In the genomic region with DNA sequence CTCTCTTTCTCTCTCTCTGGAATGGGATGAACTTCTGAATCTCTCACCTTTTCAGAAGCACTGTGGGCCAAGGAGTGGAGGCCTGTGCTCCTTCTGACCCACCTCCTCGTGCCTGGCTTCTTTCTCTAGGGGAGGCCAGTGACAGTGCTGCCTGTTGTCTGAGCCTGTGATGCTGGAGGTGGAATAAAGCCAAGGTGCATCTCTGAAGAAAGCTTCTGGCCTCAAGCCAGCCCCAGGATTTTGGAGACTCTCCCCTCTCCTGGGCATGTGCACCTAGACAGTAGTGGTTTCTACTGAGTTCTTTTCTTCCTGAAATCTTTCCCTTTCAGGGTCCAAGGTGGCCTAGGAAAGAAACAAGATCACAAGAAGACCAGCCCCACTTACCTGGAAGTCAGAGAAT, we compare ENCODE assay signal across 14 mouse cellular contexts.
DNase-seq lines count a peak whose midpoint lies in the region; ATAC-seq and TF ChIP-seq lines count a peak whose summit lies in the region.
"Had no signal": no experiment of that assay in that cellular context is flagged by ENCODE, and none has a peak within 500 bp of the region (broad histone marks: within the 10 kb centered on the region; RNA-seq: fewer than 3 reads in every experiment).

No protein-coding gene starts in this region.

- peaks cover 27% of the 10 kb centered on the region for H3K36me3 ChIP-seq in midbrain, embryonic 10.5 days
- H3K36me3 ChIP-seq in midbrain, postnatal 0 days (ENCODE audit: insufficient read depth, low read length): no peaks in the 10 kb centered on the region
- H3K36me3 ChIP-seq in forebrain, embryonic 16.5 days (ENCODE audit: control insufficient read depth, insufficient read depth): peaks cover 12% of the 10 kb centered on the region; the same call in 1 of the 2 replicates
- no peaks in the 10 kb centered on the region; the same call in 1 of the 2 replicates for H3K36me3 ChIP-seq in midbrain, embryonic 11.5 days (ENCODE audit: control insufficient read depth, insufficient read depth, low read length)
- no peaks in the 10 kb centered on the region for H3K36me3 ChIP-seq in intestine, postnatal 0 days (ENCODE audit: control insufficient read depth, insufficient read depth)
- H3K36me3 ChIP-seq: limb, embryonic 12.5 days had no signal

- H3K9me3 ChIP-seq in midbrain, embryonic 10.5 days (replicated peaks): no peaks in the 10 kb centered on the region
- H3K9me3 ChIP-seq in midbrain, postnatal 0 days (ENCODE audit: low read length): no peaks in the 10 kb centered on the region
- H3K9me3 ChIP-seq in forebrain, embryonic 16.5 days (ENCODE audit: control insufficient read depth, low read length): no peaks in the 10 kb centered on the region
- no peaks in the 10 kb centered on the region for H3K9me3 ChIP-seq in midbrain, embryonic 11.5 days (ENCODE audit: control insufficient read depth, low read length)
- no peaks in the 10 kb centered on the region for H3K9me3 ChIP-seq in intestine, postnatal 0 days (ENCODE audit: control insufficient read depth)
- H3K9me3 ChIP-seq: limb, embryonic 12.5 days had no signal

- H3K4me2 ChIP-seq in midbrain, postnatal 0 days (ENCODE audit: low read depth, low read length, poor library complexity, severe bottlenecking): no peak overlapping the region
- H3K4me2 ChIP-seq in forebrain, embryonic 16.5 days (ENCODE audit: low read length): no peak overlapping the region
- H3K4me2 ChIP-seq in midbrain, embryonic 11.5 days: no peak overlapping the region
- H3K4me2 ChIP-seq in intestine, postnatal 0 days (replicated peaks; ENCODE audit: low read depth): no peak overlapping the region
- H3K4me2 ChIP-seq: limb, embryonic 12.5 days had no signal

- H3K9ac ChIP-seq in midbrain, postnatal 0 days (replicated peaks; ENCODE audit: low read length, poor library complexity, severe bottlenecking): no peak overlapping the region
- H3K9ac ChIP-seq in forebrain, embryonic 16.5 days (replicated peaks; ENCODE audit: low read depth, low read length): no peak overlapping the region
- no peak overlapping the region for H3K9ac ChIP-seq in midbrain, embryonic 11.5 days (ENCODE audit: low read length)
- no peak overlapping the region for H3K9ac ChIP-seq in intestine, postnatal 0 days (ENCODE audit: low read depth, low read length)
- H3K9ac ChIP-seq: limb, embryonic 12.5 days had no signal

- TF ChIP-seq CTCF in midbrain, postnatal 0 days (IDR thresholded peaks at IDR 0.05): no peak
- TF ChIP-seq CTCF in intestine, postnatal 0 days (IDR thresholded peaks at IDR 0.05; ENCODE audit: low read depth): no peak

- DNase-seq in midbrain, embryonic 10.5 days (ENCODE audit: low spot score): no peak
- no peak for DNase-seq in midbrain, postnatal 0 days (ENCODE audit: low spot score)
- DNase-seq in midbrain, embryonic 11.5 days (ENCODE audit: low spot score, missing footprints): no peak
- DNase-seq in layer of hippocampus, adult 9-11 months: no peak
- DNase-seq in ovary, postnatal 14 days (ENCODE audit: low spot score): no peak
- DNase-seq: adrenal gland, adult 2 months; embryo, embryonic 11 days; heart, adult 11 months; kidney, adult 2 months; lung, adult 18-20 months; right cerebral cortex, postnatal 14 days had no signal

- no peak for ATAC-seq in midbrain, postnatal 0 days (ENCODE audit: low FRiP score)
- no peak for ATAC-seq in forebrain, embryonic 16.5 days
- no peak for ATAC-seq in midbrain, embryonic 11.5 days (ENCODE audit: low FRiP score)
- no peak for ATAC-seq in intestine, postnatal 0 days

- H3K27me3 ChIP-seq in midbrain, embryonic 10.5 days (ENCODE audit: low read depth, poor library complexity, severe bottlenecking): peaks cover 98% of the 10 kb centered on the region
- H3K27me3 ChIP-seq in midbrain, postnatal 0 days (ENCODE audit: insufficient read depth, low read length): peaks cover 6% of the 10 kb centered on the region; the same call in 1 of the 2 replicates
- no peaks in the 10 kb centered on the region for H3K27me3 ChIP-seq in forebrain, embryonic 16.5 days (replicated peaks; ENCODE audit: control insufficient read depth, insufficient read depth, low read length)
- peaks cover 22% of the 10 kb centered on the region for H3K27me3 ChIP-seq in midbrain, embryonic 11.5 days (ENCODE audit: control insufficient read depth, insufficient read depth, low read length)
- peaks cover 65% of the 10 kb centered on the region for H3K27me3 ChIP-seq in intestine, postnatal 0 days (replicated peaks; ENCODE audit: control insufficient read depth, insufficient read depth, low read length)

- peak overlapping the region; percentile 91; the same call in 1 of the 2 replicates for H3K27ac ChIP-seq in midbrain, embryonic 10.5 days (replicated peaks)
- no peak overlapping the region; the same call in 1 of the 2 replicates for H3K27ac ChIP-seq in midbrain, postnatal 0 days (ENCODE audit: low read depth, low read length)
- peak overlapping the region; percentile 100 for H3K27ac ChIP-seq in forebrain, embryonic 16.5 days (ENCODE audit: low read length)
- H3K27ac ChIP-seq in midbrain, embryonic 11.5 days (ENCODE audit: low read depth, low read length): peak overlapping the region; percentile 51
- H3K27ac ChIP-seq in intestine, postnatal 0 days (ENCODE audit: low read depth, low read length): no peak overlapping the region
- H3K27ac ChIP-seq: limb, embryonic 12.5 days had no signal

- peaks cover 99% of the 10 kb centered on the region for H3K4me1 ChIP-seq in midbrain, embryonic 10.5 days
- no peaks in the 10 kb centered on the region for H3K4me1 ChIP-seq in midbrain, postnatal 0 days (ENCODE audit: insufficient read depth, low read length)
- H3K4me1 ChIP-seq in forebrain, embryonic 16.5 days (replicated peaks; ENCODE audit: control insufficient read depth, insufficient read depth, low read length): peaks cover 80% of the 10 kb centered on the region
- peaks cover 75% of the 10 kb centered on the region for H3K4me1 ChIP-seq in midbrain, embryonic 11.5 days (ENCODE audit: control insufficient read depth, insufficient read depth, low read length)
- H3K4me1 ChIP-seq in intestine, postnatal 0 days (replicated peaks; ENCODE audit: control insufficient read depth, insufficient read depth, low read length): no peaks in the 10 kb centered on the region

- H3K4me3 ChIP-seq in midbrain, embryonic 10.5 days: no peak overlapping the region
- no peak overlapping the region for H3K4me3 ChIP-seq in midbrain, postnatal 0 days (ENCODE audit: low read depth, low read length)
- H3K4me3 ChIP-seq in forebrain, embryonic 16.5 days (replicated peaks; ENCODE audit: low read length): no peak overlapping the region
- no peak overlapping the region for H3K4me3 ChIP-seq in midbrain, embryonic 11.5 days (ENCODE audit: low read depth, low read length)
- H3K4me3 ChIP-seq in intestine, postnatal 0 days (ENCODE audit: low read depth, low read length): no peak overlapping the region
- H3K4me3 ChIP-seq: limb, embryonic 12.5 days had no signal

- WGBS in midbrain, embryonic 10.5 days: 33% methylated on average over 1 of the region's 1 CpGs
- WGBS in midbrain, postnatal 0 days: 23% methylated on average over 1 of the region's 1 CpGs
- 7% methylated on average over 1 of the region's 1 CpGs for WGBS in forebrain, embryonic 16.5 days
- WGBS in midbrain, embryonic 11.5 days: 60% methylated on average over 1 of the region's 1 CpGs
- WGBS in intestine, postnatal 0 days: 20% methylated on average over 1 of the region's 1 CpGs

Comparison
In these comparisons a context has a peak if more than half of its experiments do, and no peak if none do; other contexts are left out.
1. H3K27ac ChIP-seq: peak in midbrain, embryonic 10.5 days (single experiment), forebrain, embryonic 16.5 days (single experiment) and midbrain, embryonic 11.5 days (single experiment); none in midbrain, postnatal 0 days (single experiment) and intestine, postnatal 0 days (single experiment).